Mouse (Mus musculus) brain, embryonic 14.5 days (tissue): ENCODE results near the gene Fgf16. TPM values are rescaled to one million over a fixed set of nuclear protein-coding genes. Genes with fewer than 3 reads are reported as not detected.

Experiments
- DNase-seq: peaks from one replicate; pipeline ENCODE4 v3.0.0-alpha.2; 2011; ENCODE audit warnings: low read depth
- CTCF ChIP-seq: fragments of 200-500 bp; IDR thresholded peaks from 2 replicates; pipeline ENCODE4 v1.5.1; 2012; ENCODE audit warnings: inconsistent platforms, mild to moderate bottlenecking, moderate library complexity, borderline replicate concordance; ENCODE audit not compliant: insufficient read depth, insufficient read length; ENCODE audit errors: extremely low read depth
- POLR2A ChIP-seq: fragments of 200-500 bp; IDR thresholded peaks from 2 replicates; pipeline ENCODE4 v1.6.1; 2012; ENCODE audit warnings: mild to moderate bottlenecking, inconsistent platforms, borderline replicate concordance; ENCODE audit not compliant: poor library complexity, insufficient read depth, insufficient read length, severe bottlenecking; ENCODE audit errors: extremely low read depth
- polyA plus RNA-seq: library from polyadenylated mRNA; depleted of rRNA; stranded (reverse); fragments of >200 nt; gene quantifications from 2 replicates; pipeline ENCODE4 v1.2.3, GENCODE M21; 2012; rRNA removed

Gene Fgf16
- 0.05 TPM in 1 of 2 replicates, not detected in the other for polyA plus RNA-seq

DNA sequence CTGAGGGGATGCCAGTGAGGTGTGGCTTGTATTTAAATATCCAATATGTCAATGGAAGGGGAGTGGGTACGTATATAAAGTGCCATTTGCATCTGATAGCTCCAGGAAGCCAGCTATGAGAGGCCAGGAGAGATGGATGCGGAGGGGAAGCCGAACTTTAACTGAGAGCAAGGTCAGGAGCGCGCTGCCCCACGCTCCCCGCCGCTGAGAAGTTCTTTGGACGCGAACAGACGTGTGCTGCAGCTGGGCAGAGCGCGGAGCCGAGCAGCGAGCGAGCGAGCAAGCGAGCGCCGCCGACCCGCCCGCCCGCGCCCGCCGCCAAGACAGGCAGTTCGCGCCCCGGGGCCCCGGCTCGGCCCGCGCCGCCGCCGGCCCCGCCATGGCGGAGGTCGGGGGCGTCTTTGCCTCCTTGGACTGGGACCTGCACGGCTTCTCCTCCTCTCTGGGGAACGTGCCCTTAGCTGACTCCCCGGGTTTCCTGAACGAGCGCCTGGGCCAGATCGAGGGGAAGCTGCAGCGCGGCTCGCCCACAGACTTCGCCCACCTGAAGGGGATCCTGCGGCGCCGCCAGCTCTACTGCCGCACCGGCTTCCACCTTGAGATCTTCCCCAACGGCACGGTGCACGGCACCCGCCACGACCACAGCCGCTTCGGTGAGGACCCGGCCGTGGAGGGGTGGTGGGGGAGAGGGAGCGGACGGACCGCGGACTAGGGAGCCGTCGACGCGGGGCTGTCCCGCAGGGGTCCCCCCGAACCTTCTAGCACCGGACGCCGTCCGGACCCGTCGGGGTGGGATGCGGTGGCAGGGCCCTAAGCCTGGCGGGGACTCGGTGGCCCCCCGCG, at the start of gene Fgf16:
Fgf16 (plus strand) TSS at position 118 of the 843 bp plus-strand sequence.
- no peak for TF ChIP-seq CTCF
- no peak for TF ChIP-seq POLR2A
- DNase-seq = peak; percentile 33

DNA sequence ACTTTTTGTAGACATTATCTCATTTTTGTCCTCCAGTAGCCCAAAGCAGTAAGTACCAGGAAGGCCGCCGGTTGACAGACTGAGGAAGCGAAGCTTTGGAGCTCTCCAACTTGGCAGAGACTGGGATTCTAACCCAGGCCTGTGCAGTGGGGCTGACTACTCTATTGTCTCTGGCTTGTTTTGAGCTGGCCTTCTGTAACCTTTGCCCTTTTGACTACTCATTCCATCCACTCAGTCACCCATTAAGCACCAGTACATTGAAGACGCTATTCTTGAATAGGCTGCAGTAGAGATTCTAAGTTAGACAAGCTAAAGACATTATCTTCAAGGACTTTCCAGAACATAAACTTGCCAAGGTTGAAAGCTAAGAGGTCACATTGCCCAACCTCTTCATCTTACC, 49.3 kb upstream of the Fgf16 start:
- no peak for TF ChIP-seq POLR2A
- no peak for TF ChIP-seq CTCF
- DNase-seq = no peak

DNA sequence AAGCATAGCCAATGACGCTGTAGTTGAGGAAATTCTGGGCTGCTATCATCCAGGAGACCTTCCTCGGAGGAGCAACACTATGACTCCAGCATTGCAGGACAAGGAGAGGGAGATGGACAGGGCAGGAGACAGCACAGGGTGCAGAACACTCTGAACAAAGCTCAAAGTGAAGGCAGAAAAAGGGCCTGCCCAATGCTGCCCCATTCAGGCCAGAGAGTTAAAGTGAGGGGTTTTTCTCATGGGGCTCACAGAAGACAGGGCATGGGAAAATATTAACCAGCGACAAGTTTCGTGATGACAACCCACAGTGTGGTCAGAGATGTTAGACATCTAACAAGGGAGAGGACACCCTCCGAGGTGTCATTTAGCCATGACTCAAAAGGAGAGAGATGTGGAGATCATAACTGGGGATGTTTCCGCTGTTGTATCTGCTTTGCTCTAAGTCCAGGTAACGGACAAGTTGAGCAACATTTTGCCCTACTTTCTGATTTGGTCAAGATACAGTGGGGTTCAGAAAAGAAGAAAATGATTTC, 48.2 kb upstream of the Fgf16 start:
- TF ChIP-seq CTCF (no peak), POLR2A (no peak)
- DNase-seq = no peak

DNA sequence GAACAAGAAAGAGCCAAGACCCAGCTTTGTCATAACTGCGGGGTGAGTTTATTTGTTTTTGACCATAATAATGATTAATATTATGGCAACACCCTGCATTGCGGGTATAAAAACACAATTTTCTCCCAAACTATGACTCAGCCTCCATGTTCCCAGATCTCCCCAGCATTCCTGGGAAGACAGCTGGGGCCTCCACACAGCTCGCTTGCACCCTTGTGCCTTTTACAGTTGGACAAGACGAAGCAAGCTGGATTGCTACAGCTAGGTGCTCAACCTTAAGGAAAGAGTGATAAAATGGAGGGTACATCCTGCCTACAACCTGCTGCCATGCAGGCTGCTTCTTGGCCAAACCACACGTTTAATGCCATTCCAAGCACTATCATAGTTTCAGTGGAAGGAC, 45.7 kb upstream of the Fgf16 start:
- TF ChIP-seq POLR2A (no peak), CTCF (no peak)
- DNase-seq = no peak

DNA sequence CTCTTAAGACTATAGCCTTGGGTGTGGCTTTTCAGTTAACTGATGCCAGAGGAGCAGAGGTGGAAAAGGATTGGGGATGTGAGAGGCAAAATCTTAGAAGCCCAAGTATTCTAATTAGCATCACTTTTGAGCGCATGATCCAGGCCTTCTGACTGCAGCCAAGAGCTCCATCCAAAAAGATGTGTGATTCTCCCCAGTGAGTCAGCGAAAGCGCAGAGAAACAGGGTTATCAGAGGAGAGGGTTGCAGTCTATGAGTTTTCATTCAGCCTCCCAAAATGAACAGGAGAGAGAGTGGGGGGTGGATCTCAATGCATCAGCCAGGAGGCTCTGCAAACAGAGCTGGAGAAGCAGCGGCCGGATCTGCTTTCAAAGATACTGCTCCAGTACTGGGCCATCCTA, 45.1 kb upstream of the Fgf16 start:
- TF ChIP-seq CTCF (no peak), POLR2A (no peak)
- no peak for DNase-seq

DNA sequence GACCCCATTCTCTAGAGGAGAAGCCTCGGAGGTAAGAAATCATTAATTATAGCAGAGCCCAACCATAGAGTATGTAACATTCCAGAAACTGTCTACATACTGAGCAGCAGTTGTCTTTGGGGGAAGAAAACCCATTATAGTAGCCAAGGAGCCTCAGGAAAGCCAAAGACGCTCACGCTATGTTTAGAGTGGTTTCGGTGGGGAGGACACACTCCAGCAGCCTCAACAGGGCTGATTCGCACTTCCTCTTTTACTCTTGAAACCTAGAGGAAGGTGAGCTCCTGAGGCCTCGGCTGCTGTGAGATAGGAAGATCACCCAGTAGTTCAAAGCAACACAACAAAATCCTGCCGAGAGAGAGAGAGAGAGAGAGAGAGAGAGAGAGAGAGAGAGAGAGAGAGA, 39.9 kb upstream of the Fgf16 start:
- DNase-seq = no peak
- TF ChIP-seq CTCF = no peak
- TF ChIP-seq POLR2A = no peak

DNA sequence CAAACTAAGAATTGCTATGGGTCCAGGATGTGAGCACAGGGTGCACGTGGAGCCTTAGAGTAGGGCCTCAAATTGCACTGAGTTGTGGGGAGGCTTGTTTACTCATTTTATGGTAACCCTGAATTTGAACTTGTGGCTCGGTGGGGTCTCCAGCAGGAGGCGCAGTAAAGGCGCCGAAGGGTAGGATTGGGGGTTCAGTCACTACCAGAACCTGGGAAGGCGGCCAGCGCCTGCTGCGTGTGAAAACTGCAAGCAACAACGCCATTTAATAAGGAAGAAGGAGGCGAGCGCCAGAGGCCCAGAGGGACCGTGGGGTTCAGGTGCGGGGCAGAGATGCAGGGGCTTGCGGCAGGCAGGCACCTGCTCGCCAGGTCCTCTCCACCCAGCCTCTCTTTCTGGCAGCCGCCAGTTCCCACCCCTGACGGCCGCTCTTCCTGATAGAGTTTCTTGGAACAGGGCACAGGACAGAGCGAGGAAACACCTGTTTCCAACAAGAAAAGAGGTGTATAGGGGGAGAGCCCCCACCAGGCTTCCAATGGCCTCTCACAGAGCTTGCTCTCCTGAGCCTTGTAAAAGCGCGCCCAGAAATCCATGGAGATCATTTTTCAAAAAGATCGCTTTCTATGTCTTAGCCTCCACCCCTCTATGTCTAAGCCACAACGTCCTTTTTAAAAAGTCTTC, 1.1 kb upstream of the Fgf16 start:
- TF ChIP-seq POLR2A (no peak), CTCF (peak; percentile 25; the same call in 1 of the 2 replicates)
- peak; percentile 54 for DNase-seq

DNA sequence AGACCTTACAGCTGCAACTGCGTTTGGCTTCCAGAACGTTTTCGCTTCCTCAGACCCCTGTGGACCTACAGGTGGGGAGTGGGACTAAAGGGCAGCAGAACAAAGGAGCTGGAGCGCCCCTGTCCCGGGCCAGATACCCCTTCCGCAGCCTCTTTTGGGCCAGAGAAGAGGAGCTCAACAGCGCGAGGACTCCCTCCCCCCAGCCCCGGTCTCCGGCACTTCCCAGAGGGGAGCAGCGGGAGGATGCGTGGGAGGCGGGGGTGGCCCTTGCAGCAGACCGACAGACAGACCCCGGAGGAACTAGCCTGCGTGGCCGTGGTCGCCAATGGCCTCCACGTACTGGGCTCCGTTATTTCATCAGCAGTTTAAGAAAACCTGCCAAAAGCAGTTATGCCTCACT, 467 bp upstream of the Fgf16 start:
- peak; percentile 12 for DNase-seq
- no peak for TF ChIP-seq CTCF
- no peak for TF ChIP-seq POLR2A

DNA sequence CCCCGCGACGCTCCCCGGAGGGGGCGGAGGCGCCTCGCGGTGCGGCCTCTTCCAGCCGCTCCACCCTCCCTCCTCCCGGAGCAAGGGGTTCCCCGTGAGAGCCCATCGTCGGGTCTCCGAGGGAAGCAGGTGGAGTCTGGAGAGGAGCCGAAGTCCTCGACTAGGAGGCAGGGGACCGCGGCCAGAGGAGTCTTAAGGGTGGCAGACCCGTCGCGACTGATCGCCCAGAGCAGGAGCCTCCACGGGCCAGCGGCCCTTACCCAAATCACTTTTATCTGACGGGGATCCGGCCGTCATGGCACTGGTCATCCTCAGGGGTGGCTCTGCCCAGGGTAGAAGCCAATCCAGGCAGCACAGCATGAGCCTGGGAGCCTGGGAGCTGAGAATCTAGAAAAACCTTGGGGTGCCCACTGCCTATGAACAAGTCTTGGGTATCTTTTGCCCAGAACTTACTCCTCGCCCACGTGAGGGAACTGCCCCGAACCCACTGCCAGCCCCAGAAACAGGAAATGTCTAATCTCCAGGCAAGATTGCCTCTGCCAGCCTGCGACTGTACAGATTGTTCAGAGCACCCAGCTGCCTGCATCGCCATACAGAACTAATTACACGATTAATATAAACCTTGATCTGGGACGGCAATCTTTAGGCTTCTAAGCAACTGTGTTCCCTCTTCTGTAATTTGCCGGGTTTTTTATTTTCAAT, 1.1 kb downstream of the Fgf16 start:
- peak; percentile 19 for DNase-seq
- TF ChIP-seq CTCF (no peak), POLR2A (no peak)

DNA sequence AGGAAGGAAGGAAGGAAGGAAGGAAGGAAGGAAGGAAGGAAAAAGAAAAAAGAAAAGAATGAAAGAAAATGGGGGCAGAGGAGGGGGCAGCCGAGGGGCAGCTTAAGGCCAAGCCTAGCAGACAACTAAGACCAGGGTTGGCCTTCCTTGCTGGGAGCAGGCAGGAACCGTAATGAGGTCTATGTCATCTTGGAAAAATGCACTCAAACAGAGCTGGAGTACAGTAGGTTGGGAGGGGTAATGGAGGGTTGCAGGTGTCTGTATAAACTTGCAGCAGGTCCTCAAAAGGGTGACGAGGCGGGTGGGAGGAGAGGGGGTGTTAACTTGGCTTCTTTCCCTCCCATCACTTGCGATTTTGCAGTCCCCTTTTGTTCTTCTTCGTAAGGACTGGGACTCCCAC, 1.9 kb downstream of the Fgf16 start:
- peak; percentile 53 for DNase-seq
- TF ChIP-seq CTCF (no peak), POLR2A (no peak)

DNA sequence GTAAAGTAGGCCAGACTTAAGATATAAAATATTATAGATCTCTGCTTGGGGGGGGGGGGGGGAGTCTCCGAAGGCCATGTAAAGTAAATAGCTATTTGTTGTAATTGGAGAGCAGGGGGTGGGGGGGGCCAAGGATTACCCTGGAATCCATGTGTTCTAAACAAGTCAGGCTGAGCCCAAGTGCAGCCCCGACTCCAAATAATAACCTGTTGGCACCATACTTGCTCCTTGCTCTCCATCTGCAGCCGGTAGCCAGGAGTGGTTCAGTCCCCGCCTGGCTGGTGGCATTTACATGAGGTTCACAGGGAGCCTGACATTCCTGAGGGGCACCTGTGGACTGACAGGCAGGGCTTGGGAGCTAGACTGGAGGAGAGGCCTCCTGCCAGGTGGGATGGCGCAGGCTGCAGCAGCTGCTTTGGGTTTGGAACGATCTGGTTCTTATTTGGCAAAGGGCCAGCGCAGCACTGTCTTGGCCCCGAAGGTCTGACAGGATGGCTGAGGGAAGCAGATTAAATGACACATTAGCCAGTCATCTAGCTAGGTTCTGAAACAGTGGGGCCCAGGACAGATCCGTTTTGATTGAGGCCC, 3.2 kb downstream of the Fgf16 start:
- TF ChIP-seq CTCF (no peak), POLR2A (no peak)
- DNase-seq = peak; percentile 14

DNA sequence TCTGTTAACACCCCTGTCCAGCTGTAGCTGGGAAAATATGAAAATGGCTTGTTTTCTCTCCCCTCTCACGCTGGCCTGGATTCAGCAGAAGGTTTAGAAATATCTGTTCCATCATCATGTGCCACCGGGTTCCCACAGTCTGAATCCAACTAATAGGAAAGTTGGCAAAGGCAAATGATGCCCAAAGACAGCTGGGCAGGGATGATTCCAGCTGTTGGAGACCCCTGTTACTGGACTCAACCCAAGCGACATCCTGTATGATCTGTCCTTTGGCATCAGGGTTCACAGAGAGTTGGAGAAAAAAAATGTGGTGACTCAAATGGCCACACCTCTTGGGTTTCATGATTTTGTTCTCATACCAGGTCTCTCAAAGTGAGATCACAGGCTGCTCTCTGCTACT, 3.9 kb downstream of the Fgf16 start:
- TF ChIP-seq POLR2A (no peak), CTCF (no peak)
- no peak for DNase-seq
